Mouse (Mus musculus) gastrocnemius, postnatal 36 days (tissue): ENCODE measurements around the gene Tnnt1. TPM values are rescaled to one million over a fixed set of nuclear protein-coding genes. Genes with fewer than 3 reads are reported as not detected.
"Not testable (repeated sequence)": the region's sequence is repeated elsewhere in the genome, so short reads cannot be mapped to it uniquely, and the experiment has no call there.

ENCODE experiments used
- DNase-seq, 2 experiments: peaks; one replicate each; pipeline ENCODE4 v3.0.0; 2022
- intact Hi-C: fragments of 180-260 bp; cut with DNase I; formaldehyde crosslinking; loops from one replicate; pipeline ENCODE4 v1.15.1; 2025
- long read RNA-seq, 2 experiments: library from polyadenylated mRNA; stranded (forward); transcript quantifications; one replicate each; pipeline ENCODE4 v2.0.0; 2021
- total RNA-seq, 2 experiments: library from RNA; stranded (reverse); gene quantifications; 2 replicates each; pipeline ENCODE4 v1.2.3; 2021

Gene Tnnt1
- total RNA-seq, result 100 to 1,000 TPM; 181 to 818 TPM
- long read RNA-seq, experiment 1, partial matches to known transcripts, result 1,613 of 1,653 reads
- long read RNA-seq, experiment 1, other reads (novel, unspliced or antisense), result 40 of 1,653 reads
- long read RNA-seq, experiment 2, partial matches to known transcripts, result 6,658 of 6,922 reads
- long read RNA-seq, experiment 2, other reads (novel, unspliced or antisense), result 263 of 6,922 reads

GRCm38 (mm10) chr7:4516332-4517050 is at the start of gene Tnnt1:
TSS of gene Tnnt1 (minus strand) at chr7:4516382.
- no peak for DNase-seq
- intact Hi-C loops, result no loop called here

- intact Hi-C loops, result loop anchor here (5.0 kb wide), 2 partner anchors 245 to 375 kb away; no protein-coding TSS in a partner anchor
- no peak for DNase-seq
Measured at GRCm38 (mm10) chr7:4562660-4563059, 46.5 kb upstream of the Tnnt1 start.

GRCm38 (mm10) chr7:4557167-4557560 is 41.0 kb upstream of the Tnnt1 start:
- intact Hi-C loops, result no loop called here

GRCm38 (mm10) chr7:4556256-4557166 is 40.3 kb upstream of the Tnnt1 start:
- peak; percentile 35 to 52 for DNase-seq

More at GRCm38 (mm10) chr7:4557167-4557560, 41.0 kb upstream of the Tnnt1 start:
- DNase-seq, result no peak

GRCm38 (mm10) chr7:4547221-4547641 is 31.0 kb upstream of the Tnnt1 start, which contains the start of gene Syt5:
TSS of gene Syt5 (minus strand) at chr7:4547541.
- DNase-seq, result no peak
- intact Hi-C loops, result no loop called here

More at GRCm38 (mm10) chr7:4556256-4557166, 40.3 kb upstream of the Tnnt1 start:
- intact Hi-C loops, result no loop called here

GRCm38 (mm10) chr7:4546591-4547131 is 30.5 kb upstream of the Tnnt1 start:
- intact Hi-C loops, result no loop called here
- DNase-seq, result no peak

- intact Hi-C loops, result no loop called here
- DNase-seq, result no peak
Measured at GRCm38 (mm10) chr7:4546050-4546449, 29.9 kb upstream of the Tnnt1 start.

- intact Hi-C loops, result no loop called here
- no peak for DNase-seq
Measured at GRCm38 (mm10) chr7:4542013-4542412, 25.8 kb upstream of the Tnnt1 start.

- no peak for DNase-seq
- intact Hi-C loops, result no loop called here
Measured at GRCm38 (mm10) chr7:4541344-4541743, 25.2 kb upstream of the Tnnt1 start.

- DNase-seq, result no peak
- intact Hi-C loops, result no loop called here
Measured at GRCm38 (mm10) chr7:4539019-4539418, 22.8 kb upstream of the Tnnt1 start.

- intact Hi-C loops, result no loop called here
- DNase-seq, result no peak
Measured at GRCm38 (mm10) chr7:4537181-4537580, 21.0 kb upstream of the Tnnt1 start.

GRCm38 (mm10) chr7:4536369-4536768 is 20.2 kb upstream of the Tnnt1 start:
- no peak for DNase-seq
- intact Hi-C loops, result no loop called here

- DNase-seq, result no peak
- intact Hi-C loops, result no loop called here
Measured at GRCm38 (mm10) chr7:4532005-4532729, 16.0 kb upstream of the Tnnt1 start, which contains the start of gene Dnaaf3. TSS of gene Dnaaf3 (minus strand) at chr7:4532453.

GRCm38 (mm10) chr7:4530166-4530565 is 14.0 kb upstream of the Tnnt1 start:
- DNase-seq, intact Hi-C loops: not testable (repeated sequence)

GRCm38 (mm10) chr7:4527302-4527689 is 11.1 kb upstream of the Tnnt1 start:
- no peak for DNase-seq
- intact Hi-C loops, result no loop called here

- DNase-seq, result peak; percentile 56 to 66
- intact Hi-C loops, result no loop called here
Measured at GRCm38 (mm10) chr7:4526341-4527301, 10.4 kb upstream of the Tnnt1 start.

GRCm38 (mm10) chr7:4524212-4524922 is 8.2 kb upstream of the Tnnt1 start, which contains the start of gene Tnni3:
TSS of gene Tnni3 (minus strand) at chr7:4524229.
- DNase-seq, intact Hi-C loops: not testable (repeated sequence)
